Mouse (Mus musculus) R1 (cell line): ENCODE measurements at regions not wholly inside any gene's neighbourhood (a gene's known extent, or its start where the extent isn't known, plus 50 kb on each side); places are given as distances from the start of the nearest gene placed in this dataset.
A peak's percentile ranks its signal among the peaks of the same experiment; 100 is the strongest.

Source experiments
- DNase-seq: peaks from one replicate; pipeline ENCODE4 v3.0.0-alpha.2; 2018; ENCODE audit warnings: low read depth, low spot score

- peak; percentile 35 for DNase-seq
These were observed 101.3 kb upstream of the Luzp2 start for GRCm38 (mm10) chr7:54734039-54734438.

GRCm38 (mm10) chr7:54734861-54735260, 100.4 kb upstream of the Luzp2 start:
- no peak for DNase-seq

- peak; percentile 73 for DNase-seq
These were observed 68.0 kb upstream of the Luzp2 start for GRCm38 (mm10) chr7:54767341-54767740.

DNA sequence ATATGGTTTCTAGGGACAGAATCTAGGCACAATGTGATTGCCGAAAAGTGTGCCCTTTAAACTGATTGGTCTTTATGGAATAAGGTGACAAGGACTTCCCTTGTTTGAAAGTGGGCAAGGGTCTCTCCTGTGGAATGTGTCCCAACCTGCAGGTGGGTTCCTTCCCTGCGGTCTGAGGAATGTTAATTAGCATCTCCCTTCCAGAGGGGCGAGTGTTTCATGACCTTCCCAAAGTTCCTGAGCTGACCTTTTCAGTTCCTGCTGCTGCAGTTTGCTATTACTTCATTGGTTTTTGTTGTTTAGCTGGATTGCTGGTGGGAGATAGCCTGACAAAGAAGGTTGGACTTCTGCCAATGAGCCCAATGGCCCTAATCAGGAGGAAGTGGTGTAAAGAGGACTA, 66.6 kb upstream of the Luzp2 start:
- DNase-seq: peak; percentile 89

DNA sequence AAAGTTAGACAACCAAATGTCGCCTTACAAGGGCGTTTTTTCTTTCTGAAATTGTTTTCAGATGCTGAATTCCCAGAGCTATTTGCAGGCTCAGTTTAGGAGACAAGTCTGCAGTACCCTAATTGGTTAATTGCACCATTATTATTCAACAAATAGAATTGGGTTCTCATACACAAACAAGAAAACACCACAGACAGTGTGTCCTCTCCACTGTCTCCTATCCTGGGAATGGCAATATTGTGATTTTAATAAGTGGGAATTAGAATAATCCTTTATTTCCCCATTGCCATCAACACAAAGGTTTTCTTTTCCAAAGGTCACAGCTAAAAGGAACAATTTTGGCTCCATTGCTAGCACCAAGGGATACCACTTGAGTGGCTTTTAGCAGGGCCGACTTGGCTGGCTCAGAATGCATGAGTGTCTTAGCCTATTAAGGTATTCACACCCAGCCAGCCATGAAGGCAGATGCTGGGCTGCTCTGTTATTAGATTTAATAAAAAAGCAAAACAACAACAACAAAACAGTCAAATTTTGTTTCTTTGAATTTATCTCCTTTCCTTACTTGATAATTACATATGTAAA, 53.3 kb upstream of the Luzp2 start:
- DNase-seq: no peak

GRCm38 (mm10) chr7:54782604-54783003, 52.7 kb upstream of the Luzp2 start:
- no peak for DNase-seq

DNA sequence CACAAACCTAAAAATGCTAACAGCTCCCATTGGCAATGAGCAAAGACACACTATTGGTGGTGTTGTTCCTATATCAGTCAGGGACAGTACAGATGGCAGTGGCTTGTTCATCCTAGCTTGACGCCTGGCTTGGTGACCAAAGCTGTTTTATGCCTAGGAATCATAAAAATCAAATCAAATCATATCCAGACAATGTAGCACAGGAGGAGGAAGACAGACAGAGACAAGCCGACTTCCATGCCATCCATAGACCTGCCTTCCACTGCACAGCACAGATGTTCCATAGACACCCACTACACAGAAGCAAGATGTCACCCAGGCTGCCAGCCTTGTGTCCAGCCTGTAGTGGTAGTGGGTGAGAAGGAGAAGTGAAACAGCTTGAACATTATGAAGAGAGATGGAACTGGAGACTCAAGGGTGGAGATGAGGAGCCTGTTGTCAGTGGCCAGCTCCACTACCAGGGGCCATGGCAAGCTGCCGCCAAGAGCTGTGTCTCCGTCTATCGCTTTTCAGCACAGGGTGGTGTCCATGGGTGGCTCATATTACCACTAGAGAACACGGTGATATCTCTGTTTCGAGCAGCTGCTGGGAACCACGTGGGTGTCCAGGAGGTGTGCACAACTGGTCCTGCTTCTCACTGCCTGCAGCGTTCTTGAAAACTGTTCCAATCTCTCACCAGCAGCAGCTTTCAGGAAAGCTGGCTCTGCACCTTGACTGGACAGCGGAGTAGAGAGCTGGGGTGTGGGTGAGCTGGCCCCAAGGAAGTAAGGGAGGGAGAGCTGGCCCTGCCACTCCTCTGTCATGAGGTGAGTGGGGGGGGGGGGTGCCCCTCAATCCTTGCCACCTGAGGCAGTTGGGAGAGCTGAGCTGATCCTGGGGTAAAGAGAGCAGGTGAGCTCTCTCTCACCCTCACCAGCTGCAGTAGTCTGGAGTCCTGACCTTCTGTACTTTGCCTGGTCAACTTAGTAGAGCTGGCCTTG, 51.5 kb upstream of the Luzp2 start:
- no peak for DNase-seq
